Mouse (Mus musculus): Measurements from ENCODE around the gene Jak3. TPM values are rescaled to one million over a fixed set of nuclear protein-coding genes. Genes with fewer than 3 reads are reported as not detected.

Jak3 gene
- polyA plus RNA-seq, 1 experiment from 2014 or later: 7.5 TPM

DNA sequence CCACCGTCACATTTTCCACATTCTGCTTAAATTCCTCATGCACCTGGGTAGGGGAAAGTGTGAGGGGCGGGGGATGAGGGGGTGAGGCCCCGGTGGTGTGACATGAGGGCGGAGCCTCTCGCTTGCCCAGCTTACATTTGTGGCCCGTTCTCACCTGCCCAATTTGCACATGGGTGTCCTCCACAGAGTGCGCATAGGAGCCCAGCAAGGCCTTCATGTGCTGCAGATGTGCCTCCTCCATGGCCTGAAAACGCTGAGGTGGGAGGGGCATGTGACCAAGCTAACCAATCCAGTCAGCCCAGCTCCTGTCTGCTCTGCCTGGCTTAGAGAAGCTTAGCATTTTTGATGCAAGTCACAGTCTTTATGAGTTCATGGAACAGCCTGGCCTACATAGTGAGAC lies 39.4 kb downstream of the Jak3 start:
- 35% methylated on average over 8 of the region's 8 CpGs for WGBS
- Histone ChIP-seq H3K9ac (replicated peaks; ENCODE audit: low read length) (no peak overlapping the region), H3K4me1 (ENCODE audit: insufficient read depth, low read length) (no peaks in the 10 kb centered on the region), H3K9me3 (ENCODE audit: low read length) (no peaks in the 10 kb centered on the region), H3K4me2 (replicated peaks; ENCODE audit: low read depth, low read length) (no peak overlapping the region), H3K27ac (ENCODE audit: low read length) (no peak overlapping the region), H3K27me3 (ENCODE audit: insufficient read depth, low read length) (no peaks in the 10 kb centered on the region), H3K36me3 (ENCODE audit: insufficient read depth, low read length) (no peaks in the 10 kb centered on the region), H3K4me3 (ENCODE audit: low read length) (no peak overlapping the region)
- no peak for ATAC-seq (ENCODE audit: low FRiP score, low TSS enrichment)

DNA sequence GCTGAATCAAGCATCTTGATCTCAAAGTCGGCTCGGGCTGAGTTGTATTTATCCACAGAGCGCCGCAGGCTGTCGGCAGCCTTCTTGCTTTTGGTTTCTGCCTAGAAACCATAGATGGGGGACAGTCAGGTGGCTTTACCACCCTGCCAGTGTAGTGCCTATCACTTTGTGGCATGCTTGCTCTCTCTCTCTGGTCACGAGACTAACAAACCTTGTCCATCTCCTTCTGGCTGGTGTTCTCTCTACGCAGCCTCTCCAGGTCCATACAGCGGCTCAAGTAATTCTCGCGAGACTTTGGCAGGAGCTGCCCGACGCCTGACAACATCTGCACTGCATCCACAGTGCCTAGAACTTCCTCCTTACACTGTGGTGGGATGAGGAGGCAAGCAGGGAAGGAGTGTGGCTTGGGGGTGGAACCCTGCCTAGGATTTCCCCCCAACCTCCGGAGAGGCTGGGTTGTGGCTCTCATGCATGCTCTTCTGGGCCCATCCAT lies 40.5 kb downstream of the Jak3 start:
- H3K4me1 ChIP-seq (ENCODE audit: insufficient read depth, low read length): no peaks in the 10 kb centered on the region
- no peak overlapping the region for H3K4me3 ChIP-seq (ENCODE audit: low read length)
- H3K9ac ChIP-seq (replicated peaks; ENCODE audit: low read length): no peak overlapping the region
- H3K36me3 ChIP-seq (ENCODE audit: insufficient read depth, low read length): no peaks in the 10 kb centered on the region
- no peaks in the 10 kb centered on the region for H3K27me3 ChIP-seq (ENCODE audit: insufficient read depth, low read length)
- ATAC-seq (ENCODE audit: low FRiP score, low TSS enrichment): no peak
- H3K4me2 ChIP-seq (replicated peaks; ENCODE audit: low read depth, low read length): no peak overlapping the region
- H3K9me3 ChIP-seq (ENCODE audit: low read length): no peaks in the 10 kb centered on the region
- WGBS: 88% methylated on average over 13 of the region's 13 CpGs
- no peak overlapping the region for H3K27ac ChIP-seq (ENCODE audit: low read length)

DNA sequence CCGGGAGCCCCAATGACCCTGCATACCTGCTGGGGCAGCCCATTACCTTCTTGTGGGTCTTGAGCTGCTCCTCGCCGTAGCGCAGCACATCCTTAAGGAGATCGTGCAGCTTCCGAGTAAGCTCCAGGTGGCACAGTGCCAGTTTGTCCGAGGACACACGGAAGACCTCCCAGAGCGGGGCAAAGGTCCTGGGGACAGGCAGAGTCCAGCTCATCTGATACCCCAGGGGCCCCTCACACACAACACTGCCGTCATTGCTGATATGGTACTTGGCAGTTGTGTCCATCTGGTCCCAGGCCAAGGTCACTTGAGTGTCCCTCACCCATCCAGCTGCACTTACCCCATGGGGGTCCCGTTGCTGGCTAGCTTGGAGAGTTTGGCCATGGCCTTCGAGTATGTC lies 41.0 kb downstream of the Jak3 start:
- Histone ChIP-seq H3K9me3 (ENCODE audit: low read length) (no peaks in the 10 kb centered on the region), H3K4me3 (ENCODE audit: low read length) (no peak overlapping the region), H3K9ac (replicated peaks; ENCODE audit: low read length) (no peak overlapping the region), H3K27me3 (ENCODE audit: insufficient read depth, low read length) (no peaks in the 10 kb centered on the region), H3K4me1 (ENCODE audit: insufficient read depth, low read length) (no peaks in the 10 kb centered on the region), H3K27ac (ENCODE audit: low read length) (no peak overlapping the region), H3K4me2 (replicated peaks; ENCODE audit: low read depth, low read length) (no peak overlapping the region), H3K36me3 (ENCODE audit: insufficient read depth, low read length) (no peaks in the 10 kb centered on the region)
- WGBS: 69% methylated on average over 12 of the region's 12 CpGs
- ATAC-seq (ENCODE audit: low FRiP score, low TSS enrichment): 0 out of 2 replicates have a peak, but pooled peaks have one; percentile 9

DNA sequence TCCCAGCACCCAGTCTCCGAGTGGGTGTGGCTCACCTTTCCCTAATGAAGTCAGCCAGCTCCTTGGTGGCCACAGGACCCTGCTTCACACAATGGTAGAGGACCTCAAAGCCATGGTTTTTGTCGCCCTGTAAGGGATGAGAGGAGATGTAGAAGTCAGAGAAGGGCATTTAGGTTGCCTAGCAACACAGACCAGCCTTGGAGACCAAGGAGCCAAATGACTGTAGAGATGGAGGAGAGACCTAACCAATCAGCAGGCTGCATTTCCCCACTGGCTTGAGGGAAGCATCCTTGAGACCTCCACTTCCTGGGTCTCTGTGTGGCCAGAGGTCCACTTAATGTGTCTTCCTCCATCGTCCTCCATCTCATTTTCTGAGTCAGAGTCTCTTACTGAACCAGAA lies 42.2 kb downstream of the Jak3 start:
- no peak for ATAC-seq (ENCODE audit: low FRiP score, low TSS enrichment)
- no peak overlapping the region for H3K4me3 ChIP-seq (ENCODE audit: low read length)
- 38% methylated on average over 3 of the region's 3 CpGs for WGBS
- H3K9ac ChIP-seq (replicated peaks; ENCODE audit: low read length): no peak overlapping the region
- H3K27me3 ChIP-seq (ENCODE audit: insufficient read depth, low read length): no peaks in the 10 kb centered on the region
- H3K4me1 ChIP-seq (ENCODE audit: insufficient read depth, low read length): no peaks in the 10 kb centered on the region
- no peaks in the 10 kb centered on the region for H3K9me3 ChIP-seq (ENCODE audit: low read length)
- H3K4me2 ChIP-seq (replicated peaks; ENCODE audit: low read depth, low read length): no peak overlapping the region
- no peaks in the 10 kb centered on the region for H3K36me3 ChIP-seq (ENCODE audit: insufficient read depth, low read length)
- H3K27ac ChIP-seq (ENCODE audit: low read length): no peak overlapping the region

DNA sequence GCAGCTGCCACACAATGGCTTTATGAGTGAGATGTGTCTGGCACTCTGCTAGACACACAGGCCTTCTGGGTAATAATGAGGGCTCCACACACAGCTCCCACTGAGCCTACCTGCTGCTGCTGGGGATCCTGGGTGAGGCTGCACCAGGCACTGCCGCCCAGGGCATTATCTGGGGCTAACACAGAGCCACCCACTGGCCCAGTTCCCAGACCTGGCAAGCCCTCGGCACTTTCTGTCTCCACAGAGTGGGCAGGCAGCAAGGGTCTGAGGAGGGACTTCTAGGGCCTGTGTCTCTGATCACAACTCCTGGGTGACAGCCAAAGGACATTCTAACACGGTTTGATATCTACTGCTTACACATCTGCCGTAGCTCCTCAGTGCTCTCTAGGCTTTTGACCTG lies 43.1 kb downstream of the Jak3 start:
- no peaks in the 10 kb centered on the region for H3K36me3 ChIP-seq (ENCODE audit: insufficient read depth, low read length)
- no peak overlapping the region for H3K4me2 ChIP-seq (replicated peaks; ENCODE audit: low read depth, low read length)
- 69% methylated on average over 4 of the region's 4 CpGs for WGBS
- no peaks in the 10 kb centered on the region for H3K27me3 ChIP-seq (ENCODE audit: insufficient read depth, low read length)
- H3K9ac ChIP-seq (replicated peaks; ENCODE audit: low read length): no peak overlapping the region
- no peak overlapping the region for H3K27ac ChIP-seq (ENCODE audit: low read length)
- no peak overlapping the region for H3K4me3 ChIP-seq (ENCODE audit: low read length)
- no peak for ATAC-seq (ENCODE audit: low FRiP score, low TSS enrichment)
- H3K9me3 ChIP-seq (ENCODE audit: low read length): no peaks in the 10 kb centered on the region
- no peaks in the 10 kb centered on the region for H3K4me1 ChIP-seq (ENCODE audit: insufficient read depth, low read length)

DNA sequence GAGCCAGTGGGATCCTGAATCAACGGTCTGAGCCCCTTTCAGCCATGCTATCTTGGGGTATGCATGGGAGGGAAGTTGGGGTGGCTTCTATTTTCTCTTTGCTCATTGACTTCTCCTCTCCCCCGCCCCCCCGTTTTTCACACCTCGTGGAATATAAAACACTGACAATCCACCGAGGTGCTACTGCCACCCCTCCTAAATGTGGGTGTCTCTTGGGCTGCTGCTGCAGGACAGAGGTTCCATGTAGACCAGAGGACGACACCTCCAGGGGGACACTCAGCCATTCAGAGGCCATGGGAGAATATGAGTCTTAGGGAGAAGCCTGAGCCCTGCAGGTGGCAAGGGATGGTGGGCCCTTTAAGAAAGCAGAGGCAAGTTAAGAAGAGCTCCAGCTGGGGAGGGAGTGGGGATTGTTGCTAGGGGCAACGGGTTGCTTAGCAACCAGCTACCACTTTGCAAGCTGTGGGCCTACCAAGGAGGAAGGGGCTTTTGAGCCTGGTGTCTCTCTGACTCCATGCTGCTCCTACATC lies 43.9 kb downstream of the Jak3 start:
- no peak for ATAC-seq (ENCODE audit: low FRiP score, low TSS enrichment)
- 34% methylated on average over 7 of the region's 7 CpGs for WGBS

DNA sequence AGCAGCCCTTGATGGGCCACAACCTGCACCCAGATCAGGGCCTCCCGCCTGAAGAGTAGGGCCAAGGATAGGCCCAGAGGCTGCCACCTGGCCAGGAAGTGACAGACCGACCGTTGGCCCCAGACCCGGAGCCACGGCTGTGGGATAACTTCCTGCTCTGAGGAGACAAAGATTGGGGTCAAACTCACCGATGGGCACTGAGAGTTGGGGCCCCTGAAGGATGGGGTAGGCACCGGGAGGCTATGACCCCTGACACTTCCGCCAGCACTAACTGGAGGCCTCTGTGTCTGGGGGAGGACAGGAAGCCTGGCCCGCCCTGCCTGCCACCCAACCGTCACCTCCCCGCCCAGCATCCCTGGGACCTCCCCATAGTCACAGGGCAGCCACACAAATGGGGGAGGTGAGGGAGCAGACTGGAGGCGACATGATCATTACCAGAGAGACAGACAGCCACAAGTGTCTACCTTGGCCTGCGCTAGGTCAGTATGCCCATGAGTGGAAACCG lies 47.0 kb downstream of the Jak3 start:
- 42% methylated on average over 14 of the region's 14 CpGs for WGBS

More for the DNA sequence above, 43.9 kb downstream of the Jak3 start:
- Histone ChIP-seq H3K4me2 (replicated peaks; ENCODE audit: low read depth, low read length) (no peak overlapping the region), H3K36me3 (ENCODE audit: insufficient read depth, low read length) (no peaks in the 10 kb centered on the region), H3K4me3 (ENCODE audit: low read length) (no peak overlapping the region), H3K4me1 (ENCODE audit: insufficient read depth, low read length) (peaks cover 2% of the 10 kb centered on the region), H3K27ac (ENCODE audit: low read length) (no peak overlapping the region), H3K9me3 (ENCODE audit: low read length) (no peaks in the 10 kb centered on the region), H3K27me3 (ENCODE audit: insufficient read depth, low read length) (peaks cover 4% of the 10 kb centered on the region), H3K9ac (replicated peaks; ENCODE audit: low read length) (no peak overlapping the region)

DNA sequence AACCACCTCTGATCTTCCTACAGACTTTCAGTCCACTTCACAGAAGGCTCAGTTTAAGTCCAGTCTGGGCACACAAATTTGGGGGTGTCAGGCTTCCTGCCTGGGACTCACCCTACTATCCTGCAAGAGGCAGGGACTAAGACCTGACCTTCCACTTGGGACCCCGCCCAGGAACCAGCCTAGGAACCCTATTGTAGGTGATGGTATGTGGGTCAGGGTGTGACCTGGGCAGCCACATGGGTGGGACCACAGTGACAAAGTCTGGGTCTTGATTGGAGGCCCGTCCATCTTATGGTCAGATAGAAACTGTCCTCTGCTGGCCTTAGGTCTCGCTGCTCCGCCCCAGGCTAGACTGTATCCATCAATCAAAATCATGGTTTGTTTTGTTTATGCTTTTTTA lies 48.3 kb downstream of the Jak3 start:
- no peak overlapping the region for H3K4me2 ChIP-seq (replicated peaks; ENCODE audit: low read depth, low read length)
- no peak for ATAC-seq (ENCODE audit: low FRiP score, low TSS enrichment)
- H3K4me1 ChIP-seq (ENCODE audit: insufficient read depth, low read length): peaks cover 10% of the 10 kb centered on the region
- no peak overlapping the region for H3K9ac ChIP-seq (replicated peaks; ENCODE audit: low read length)
- H3K9me3 ChIP-seq (ENCODE audit: low read length): no peaks in the 10 kb centered on the region
- H3K4me3 ChIP-seq (ENCODE audit: low read length): no peak overlapping the region
- H3K27ac ChIP-seq (ENCODE audit: low read length): no peak overlapping the region
- H3K27me3 ChIP-seq (ENCODE audit: insufficient read depth, low read length): peaks cover 15% of the 10 kb centered on the region
- H3K36me3 ChIP-seq (ENCODE audit: insufficient read depth, low read length): no peaks in the 10 kb centered on the region
- WGBS: 54% methylated on average over 4 of the region's 4 CpGs

More for the DNA sequence above, 47.0 kb downstream of the Jak3 start:
- Histone ChIP-seq H3K27me3 (ENCODE audit: insufficient read depth, low read length) (peaks cover 13% of the 10 kb centered on the region), H3K9me3 (ENCODE audit: low read length) (no peaks in the 10 kb centered on the region), H3K4me2 (replicated peaks; ENCODE audit: low read depth, low read length) (no peak overlapping the region), H3K4me1 (ENCODE audit: insufficient read depth, low read length) (peaks cover 5% of the 10 kb centered on the region), H3K36me3 (ENCODE audit: insufficient read depth, low read length) (no peaks in the 10 kb centered on the region), H3K27ac (ENCODE audit: low read length) (no peak overlapping the region), H3K9ac (replicated peaks; ENCODE audit: low read length) (no peak overlapping the region), H3K4me3 (ENCODE audit: low read length) (no peak overlapping the region)
- no peak for ATAC-seq (ENCODE audit: low FRiP score, low TSS enrichment)

DNA sequence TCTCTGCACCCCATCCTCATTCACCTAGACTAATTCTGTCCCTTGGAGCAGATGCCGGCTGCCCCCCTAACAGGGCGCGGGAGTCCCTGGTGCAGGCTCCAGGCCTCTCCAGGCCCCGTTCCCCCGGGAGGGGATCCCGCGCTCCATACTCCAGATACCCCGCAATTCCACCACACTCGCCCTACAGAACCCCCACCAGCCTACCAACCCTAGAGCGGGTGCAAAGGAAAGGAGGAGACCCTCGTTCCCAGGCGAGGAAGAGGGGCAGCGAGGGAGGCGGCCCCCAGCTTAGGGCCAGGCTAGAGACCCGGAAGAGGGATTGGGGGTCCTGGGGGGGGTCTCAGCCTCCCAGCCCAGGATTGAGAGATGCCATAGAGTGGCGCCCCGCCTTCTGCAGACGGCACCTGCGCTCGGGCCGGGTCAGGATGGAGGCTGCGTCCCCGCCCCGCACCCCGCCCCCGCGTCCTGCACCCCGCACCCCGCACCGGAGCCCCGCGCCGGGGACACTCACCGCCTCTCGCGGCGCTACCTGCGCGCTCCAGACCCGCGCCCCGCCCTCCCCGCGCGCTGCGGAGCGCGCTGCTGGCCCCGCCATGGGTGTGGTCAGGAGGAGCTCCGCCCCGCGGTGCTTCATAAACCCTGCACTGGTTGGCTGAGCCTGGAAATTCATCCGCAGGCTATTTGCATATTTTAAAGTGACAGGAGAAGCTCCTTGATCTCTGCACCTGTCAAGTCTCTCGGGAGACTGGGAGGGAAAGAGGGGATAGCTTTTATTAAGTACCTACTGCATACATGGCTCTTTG lies 49.2 kb downstream of the Jak3 start, which contains the start of gene Fcho1:
Gene Fcho1 (minus strand): TSS at position 595 of the 803 bp plus-strand sequence.
- H3K9me3 ChIP-seq (ENCODE audit: low read length): no peaks in the 10 kb centered on the region
- ATAC-seq (ENCODE audit: low FRiP score, low TSS enrichment): peak; percentile 85
- H3K4me2 ChIP-seq (replicated peaks; ENCODE audit: low read depth, low read length): peak within 1 kb of the TSS; percentile 92
- H3K4me3 ChIP-seq (ENCODE audit: low read length): peak within 1 kb of the TSS; percentile 69
- H3K27ac ChIP-seq (ENCODE audit: low read length): no peak within 1 kb of the TSS
- H3K36me3 ChIP-seq (ENCODE audit: insufficient read depth, low read length): no peaks in the 10 kb centered on the region
- H3K4me1 ChIP-seq (ENCODE audit: insufficient read depth, low read length): peaks cover 10% of the 10 kb centered on the region
- peak within 1 kb of the TSS; percentile 74 for H3K9ac ChIP-seq (replicated peaks; ENCODE audit: low read length)
- WGBS: 1% methylated on average over 41 of the region's 54 CpGs
- H3K27me3 ChIP-seq (ENCODE audit: insufficient read depth, low read length): peaks cover 16% of the 10 kb centered on the region
